Mouse (Mus musculus): ENCODE data around the gene Macrod2. TPM values are rescaled to one million over a fixed set of nuclear protein-coding genes. Genes with fewer than 3 reads are reported as not detected.

The Macrod2 gene
- total and polyA plus RNA-seq, 2 experiments from 2014 or later: 49.7 to 80.7 TPM

- H3K27me3 ChIP-seq (ENCODE audit: insufficient read depth, low read length): no peaks in the 10 kb centered on the region
- H3K9ac ChIP-seq: no peak overlapping the region
- 73% methylated on average over 3 of the region's 3 CpGs for whole genome bisulfite sequencing
Measured at GRCm38 (mm10) chr2:142128109-142128508, 1733.0 kb downstream of the Macrod2 start.

GRCm38 (mm10) chr2:142129166-142129565 lies 1734.1 kb downstream of the Macrod2 start:
- TF ChIP-seq CTCF (IDR thresholded peaks at IDR 0.05; ENCODE audit: low read depth): no peak
- whole genome bisulfite sequencing: 78% methylated on average over 4 of the region's 4 CpGs

More at GRCm38 (mm10) chr2:142128109-142128508, 1733.0 kb downstream of the Macrod2 start:
- no peak for TF ChIP-seq CTCF (IDR thresholded peaks at IDR 0.05; ENCODE audit: low read depth)
- no peak for ATAC-seq
- Histone ChIP-seq H3K4me2 (ENCODE audit: low read depth) (no peak overlapping the region), H3K27ac (ENCODE audit: low read depth, low read length) (no peak overlapping the region), H3K9me3 (ENCODE audit: low read length) (no peaks in the 10 kb centered on the region), H3K4me3 (ENCODE audit: low read depth, low read length) (no peak overlapping the region), H3K36me3 (ENCODE audit: insufficient read depth) (no peaks in the 10 kb centered on the region), H3K4me1 (ENCODE audit: insufficient read depth) (no peaks in the 10 kb centered on the region)
- no peak for DNase-seq

GRCm38 (mm10) chr2:142149310-142149709 lies 1754.2 kb downstream of the Macrod2 start:
- H3K9ac ChIP-seq: no peak overlapping the region
- H3K4me2 ChIP-seq (ENCODE audit: low read depth): no peak overlapping the region
- no peak overlapping the region for H3K27ac ChIP-seq (ENCODE audit: low read depth, low read length)
- ATAC-seq (no peak), DNase-seq (no peak)
- no peak for TF ChIP-seq CTCF (IDR thresholded peaks at IDR 0.05; ENCODE audit: low read depth)
- H3K36me3 ChIP-seq (ENCODE audit: insufficient read depth): no peaks in the 10 kb centered on the region
- no peaks in the 10 kb centered on the region for H3K4me1 ChIP-seq (ENCODE audit: insufficient read depth)
- no peaks in the 10 kb centered on the region for H3K27me3 ChIP-seq (ENCODE audit: insufficient read depth, low read length)
- H3K4me3 ChIP-seq (ENCODE audit: low read depth, low read length): no peak overlapping the region
- 94% methylated on average over 2 of the region's 2 CpGs for WGBS
- no peaks in the 10 kb centered on the region for H3K9me3 ChIP-seq (ENCODE audit: low read length)

More at GRCm38 (mm10) chr2:142129166-142129565, 1734.1 kb downstream of the Macrod2 start:
- H3K36me3 ChIP-seq (ENCODE audit: insufficient read depth): no peaks in the 10 kb centered on the region
- no peaks in the 10 kb centered on the region for H3K27me3 ChIP-seq (ENCODE audit: insufficient read depth, low read length)
- no peaks in the 10 kb centered on the region for H3K4me1 ChIP-seq (ENCODE audit: insufficient read depth)
- ATAC-seq: no peak
- H3K4me2 ChIP-seq (ENCODE audit: low read depth): no peak overlapping the region
- no peaks in the 10 kb centered on the region for H3K9me3 ChIP-seq (ENCODE audit: low read length)
- H3K4me3 ChIP-seq (ENCODE audit: low read depth, low read length): no peak overlapping the region
- no peak overlapping the region for H3K27ac ChIP-seq (ENCODE audit: low read depth, low read length)
- H3K9ac ChIP-seq: no peak overlapping the region
- no peak for DNase-seq

- H3K27ac ChIP-seq (ENCODE audit: low read depth, low read length): peak overlapping the region; percentile 64
Measured at GRCm38 (mm10) chr2:142163506-142164275, 1768.6 kb downstream of the Macrod2 start.

GRCm38 (mm10) chr2:142169649-142170048 lies 1774.5 kb downstream of the Macrod2 start:
- no peak for TF ChIP-seq CTCF (IDR thresholded peaks at IDR 0.05; ENCODE audit: low read depth)
- WGBS: 82% methylated on average over 2 of the region's 2 CpGs
- ATAC-seq (no peak), DNase-seq (no peak)
- H3K4me3 ChIP-seq (ENCODE audit: low read depth, low read length): no peak overlapping the region
- H3K9me3 ChIP-seq (ENCODE audit: low read length): no peaks in the 10 kb centered on the region
- no peak overlapping the region for H3K27ac ChIP-seq (ENCODE audit: low read depth, low read length)
- H3K4me2 ChIP-seq (ENCODE audit: low read depth): no peak overlapping the region
- no peaks in the 10 kb centered on the region for H3K27me3 ChIP-seq (ENCODE audit: insufficient read depth, low read length)
- H3K36me3 ChIP-seq (ENCODE audit: insufficient read depth): no peaks in the 10 kb centered on the region
- no peaks in the 10 kb centered on the region for H3K4me1 ChIP-seq (ENCODE audit: insufficient read depth)
- no peak overlapping the region for H3K9ac ChIP-seq

More at GRCm38 (mm10) chr2:142163506-142164275, 1768.6 kb downstream of the Macrod2 start:
- DNase-seq: peak; percentile 68
- H3K9ac ChIP-seq: peak overlapping the region; percentile 14; the same call in 1 of the 2 replicates
- no peak overlapping the region for H3K4me3 ChIP-seq (ENCODE audit: low read depth, low read length)
- 6% methylated on average over 10 of the region's 10 CpGs for WGBS
- H3K9me3 ChIP-seq (ENCODE audit: low read length): no peaks in the 10 kb centered on the region
- ATAC-seq: peak; percentile 94
- peak overlapping the region; percentile 37 for H3K4me2 ChIP-seq (ENCODE audit: low read depth)
- no peaks in the 10 kb centered on the region for H3K36me3 ChIP-seq (ENCODE audit: insufficient read depth)
- H3K27me3 ChIP-seq (ENCODE audit: insufficient read depth, low read length): no peaks in the 10 kb centered on the region
- peaks cover 12% of the 10 kb centered on the region; the same call in 1 of the 2 replicates for H3K4me1 ChIP-seq (ENCODE audit: insufficient read depth)
- no peak for TF ChIP-seq CTCF (IDR thresholded peaks at IDR 0.05; ENCODE audit: low read depth)

- Histone ChIP-seq H3K27ac (ENCODE audit: low read depth, low read length) (no peak overlapping the region), H3K9me3 (ENCODE audit: low read length) (no peaks in the 10 kb centered on the region), H3K9ac (no peak overlapping the region), H3K4me3 (ENCODE audit: low read depth, low read length) (no peak overlapping the region), H3K27me3 (ENCODE audit: insufficient read depth, low read length) (no peaks in the 10 kb centered on the region), H3K4me2 (ENCODE audit: low read depth) (no peak overlapping the region), H3K4me1 (ENCODE audit: insufficient read depth) (no peaks in the 10 kb centered on the region), H3K36me3 (ENCODE audit: insufficient read depth) (no peaks in the 10 kb centered on the region)
- WGBS: 88% methylated on average over 3 of the region's 3 CpGs
- no peak for TF ChIP-seq CTCF (IDR thresholded peaks at IDR 0.05; ENCODE audit: low read depth)
- no peak for DNase-seq
- no peak for ATAC-seq
Measured at GRCm38 (mm10) chr2:142172706-142173105, 1777.6 kb downstream of the Macrod2 start.

- Histone ChIP-seq H3K27me3 (ENCODE audit: insufficient read depth, low read length) (no peaks in the 10 kb centered on the region), H3K4me3 (ENCODE audit: low read depth, low read length) (no peak overlapping the region), H3K4me1 (ENCODE audit: insufficient read depth) (no peaks in the 10 kb centered on the region), H3K9ac (no peak overlapping the region), H3K4me2 (ENCODE audit: low read depth) (no peak overlapping the region), H3K27ac (ENCODE audit: low read depth, low read length) (no peak overlapping the region), H3K9me3 (ENCODE audit: low read length) (no peaks in the 10 kb centered on the region), H3K36me3 (ENCODE audit: insufficient read depth) (no peaks in the 10 kb centered on the region)
- no peak for TF ChIP-seq CTCF (IDR thresholded peaks at IDR 0.05; ENCODE audit: low read depth)
- WGBS: 80% methylated on average over 2 of the region's 2 CpGs
- DNase-seq (no peak), ATAC-seq (no peak)
Measured at GRCm38 (mm10) chr2:142174039-142174438, 1778.9 kb downstream of the Macrod2 start.

Data from forebrain, postnatal 0 days (tissue).